Mouse (Mus musculus) stomach, postnatal 0 days (tissue): Measurements from ENCODE around the gene Kif26b.

Source experiments
- CTCF ChIP-seq: IDR thresholded peaks from 2 replicates; pipeline ENCODE4 v1.5.1; 2016; ENCODE audit warnings: antibody characterized with exemption, low read depth, mild to moderate bottlenecking, moderate library complexity
- EP300 ChIP-seq: optimal IDR thresholded peaks from 2 replicates; pipeline ENCODE3; 2016; ENCODE audit warnings: antibody characterized with exemption

- no peak for TF ChIP-seq CTCF
- TF ChIP-seq EP300, result no peak
These were observed 241.1 kb downstream of the Kif26b start for GRCm38 (mm10) chr1:178769988-178770387.
